In genomic region chr11:100397600-100398389, GRCm38 (mm10) we compare ENCODE assay signal across 8 mouse cellular contexts. TPM values are rescaled to one million over a fixed set of nuclear protein-coding genes. Genes with fewer than 3 reads are reported as not detected.
DNase-seq lines count a peak whose midpoint lies in the region; ATAC-seq and TF ChIP-seq lines count a peak whose summit lies in the region.

Jup (minus strand) TSS chr11:100397763.

- TF ChIP-seq CTCF in MEL (IDR thresholded peaks at IDR 0.05 in 2 of 3, conservative IDR thresholded peaks at IDR 0.05 in 1 of 3; ENCODE audit: control insufficient read depth in 1 of 3, insufficient read depth in 1 of 3, low read depth in 2 of 3, low read length in 3 of 3, poor library complexity in 1 of 3, severe bottlenecking in 1 of 3) = 0 out of 6 replicates have a peak, but pooled peaks of 1 of the 3 experiments have one; percentile 2
- no peak for TF ChIP-seq CTCF in cerebellum, adult 2 months (IDR thresholded peaks at IDR 0.05; ENCODE audit: borderline replicate concordance, insufficient read depth, low read depth, low read length)
- TF ChIP-seq CTCF in forebrain, postnatal 0 days (IDR thresholded peaks at IDR 0.05; ENCODE audit: low read depth) = no peak

- H3K9me3 ChIP-seq in MEL (replicated peaks; ENCODE audit: insufficient read depth, low read length) = no peaks in the 10 kb centered on the region
- no peaks in the 10 kb centered on the region for H3K9me3 ChIP-seq in forebrain, postnatal 0 days (ENCODE audit: low read length)
- H3K9me3 ChIP-seq in lung, embryonic 15.5 days = no peaks in the 10 kb centered on the region

- H3K4me2 ChIP-seq in forebrain, postnatal 0 days (ENCODE audit: low read depth) = peak within 1 kb of the TSS; percentile 78
- H3K4me2 ChIP-seq in lung, embryonic 15.5 days = peak within 1 kb of the TSS; percentile 68

- ATAC-seq in forebrain, postnatal 0 days = peak; percentile 99
- peak; percentile 98 for ATAC-seq in lung, embryonic 15.5 days (ENCODE audit: borderline replicate concordance, extremely low read depth, low FRiP score, low TSS enrichment)

- H3K79me2 ChIP-seq in MEL (ENCODE audit: control insufficient read depth, insufficient read depth, low read length, poor library complexity) = no peaks in the 10 kb centered on the region

- H3K27me3 ChIP-seq in MEL (ENCODE audit: control insufficient read depth in 1 of 2, insufficient read depth in 2 of 2, low read length in 2 of 2) = no peaks in the 10 kb centered on the region
- no peaks in the 10 kb centered on the region for H3K27me3 ChIP-seq in cerebellum, adult 2 months (ENCODE audit: control insufficient read depth, insufficient read depth, low read length)
- no peaks in the 10 kb centered on the region for H3K27me3 ChIP-seq in forebrain, postnatal 0 days (ENCODE audit: insufficient read depth, low read length)
- H3K27me3 ChIP-seq in lung, embryonic 15.5 days = no peaks in the 10 kb centered on the region

- peaks cover 0 to 39% of the 10 kb centered on the region in 2 experiments; a peak in 2 of 4 replicates for H3K36me3 ChIP-seq in MEL (ENCODE audit: control insufficient read depth in 1 of 2, insufficient read depth in 2 of 2, low read length in 2 of 2)
- H3K36me3 ChIP-seq in forebrain, postnatal 0 days (ENCODE audit: insufficient read depth) = no peaks in the 10 kb centered on the region
- no peaks in the 10 kb centered on the region for H3K36me3 ChIP-seq in lung, embryonic 15.5 days

- peak within 1 kb of the TSS; percentile 43 to 74 for H3K4me3 ChIP-seq in MEL (ENCODE audit: control insufficient read depth in 1 of 2, insufficient read depth in 1 of 2, low read depth in 2 of 2, low read length in 2 of 2)
- H3K4me3 ChIP-seq in cerebellum, adult 2 months (replicated peaks; ENCODE audit: insufficient read depth, low read depth, low read length) = peak within 1 kb of the TSS; percentile 83
- H3K4me3 ChIP-seq in forebrain, postnatal 0 days (ENCODE audit: low read depth, low read length) = peak within 1 kb of the TSS; percentile 82
- H3K4me3 ChIP-seq in lung, embryonic 15.5 days = peak within 1 kb of the TSS; percentile 87

- peak within 1 kb of the TSS; percentile 67 for H3K9ac ChIP-seq in MEL (ENCODE audit: control insufficient read depth, low read depth, low read length, poor library complexity, severe bottlenecking)
- peak within 1 kb of the TSS; percentile 72 for H3K9ac ChIP-seq in forebrain, postnatal 0 days
- H3K9ac ChIP-seq in lung, embryonic 15.5 days = peak within 1 kb of the TSS; percentile 83

- peak; percentile 100 for DNase-seq in MEL (ENCODE audit: low read depth, low spot score)
- peak; percentile 100 for DNase-seq in cerebellum, adult 2 months
- peak; percentile 98 for DNase-seq in forebrain, postnatal 0 days
- DNase-seq in heart, postnatal 4 days = peak; percentile 100
- peak; percentile 100 for DNase-seq in layer of hippocampus, adult 8-10 months (ENCODE audit: low spot score in 2 of 2)
- DNase-seq in ovary, adult 18-20 months (ENCODE audit: low spot score) = peak; percentile 99
- peak; percentile 98 for DNase-seq in thymus, postnatal 0 days (ENCODE audit: low spot score)

- H3K4me1 ChIP-seq in MEL (ENCODE audit: control insufficient read depth in 1 of 2, insufficient read depth in 2 of 2, low read length in 2 of 2) = peaks cover 20 to 74% of the 10 kb centered on the region in 2 experiments
- peaks cover 19% of the 10 kb centered on the region for H3K4me1 ChIP-seq in cerebellum, adult 2 months (ENCODE audit: control insufficient read depth, insufficient read depth, low read length)
- H3K4me1 ChIP-seq in forebrain, postnatal 0 days (ENCODE audit: insufficient read depth) = peaks cover 18% of the 10 kb centered on the region
- H3K4me1 ChIP-seq in lung, embryonic 15.5 days = peaks cover 71% of the 10 kb centered on the region

- peak; percentile 68 to 76; a peak in 3 of 4 replicates for TF ChIP-seq POLR2A in MEL (IDR thresholded peaks at IDR 0.05; ENCODE audit: control insufficient read depth in 1 of 2, insufficient read depth in 1 of 2, low read depth in 1 of 2, low read length in 2 of 2, poor library complexity in 1 of 2)
- peak; percentile 96 for TF ChIP-seq POLR2A in cerebellum, adult 2 months (IDR thresholded peaks at IDR 0.05; ENCODE audit: borderline replicate concordance, insufficient read depth, low read length)

- TF ChIP-seq EP300 in MEL (IDR thresholded peaks at IDR 0.05; ENCODE audit: low read depth in 1 of 2, low read length in 2 of 2) = no peak

- under 1% methylated on average over 37 of the region's 37 CpGs for WGBS in cerebellum, adult 2 months
- 1% methylated on average over 37 of the region's 37 CpGs for WGBS in forebrain, postnatal 0 days
- 2% methylated on average over 37 of the region's 37 CpGs for WGBS in lung, embryonic 15.5 days

- TF ChIP-seq RAD21 in MEL (IDR thresholded peaks at IDR 0.05; ENCODE audit: low read depth, low read length) = no peak

- H3K27ac ChIP-seq in MEL (ENCODE audit: control insufficient read depth, low read depth, low read length) = no peak within 1 kb of the TSS
- H3K27ac ChIP-seq in cerebellum, adult 2 months (ENCODE audit: insufficient read depth, low read length) = peak within 1 kb of the TSS; percentile 82
- H3K27ac ChIP-seq in forebrain, postnatal 0 days (ENCODE audit: low read depth, low read length) = peak within 1 kb of the TSS; percentile 76
- H3K27ac ChIP-seq in lung, embryonic 15.5 days = peak within 1 kb of the TSS; percentile 95

TF ChIP-seq in MEL, 35 proteins besides CTCF, POLR2A, EP300 and RAD21:
- no peak for TF ChIP-seq MAFK (IDR thresholded peaks at IDR 0.05; ENCODE audit: borderline replicate concordance, low read depth, low read length)
- peak; percentile 87 for TF ChIP-seq CHD2 (IDR thresholded peaks at IDR 0.05; ENCODE audit: low read length)
- peak; percentile 33; the same call in 1 of the 2 replicates for TF ChIP-seq ELF1 (IDR thresholded peaks at IDR 0.05; ENCODE audit: low read depth, low read length)
- TF ChIP-seq UBTF (IDR thresholded peaks at IDR 0.05; ENCODE audit: borderline replicate concordance, insufficient read depth, low read depth, low read length) = peak; percentile 89; the same call in 1 of the 2 replicates
- peak; percentile 79; the same call in 1 of the 2 replicates for TF ChIP-seq MAZ (IDR thresholded peaks at IDR 0.05; ENCODE audit: low read depth, low read length)
- peak; percentile 50; the same call in 1 of the 2 replicates for TF ChIP-seq USF1 (IDR thresholded peaks at IDR 0.05; ENCODE audit: low read depth, low read length)
- TF ChIP-seq SIN3A (IDR thresholded peaks at IDR 0.05; ENCODE audit: low read length) = peak; percentile 65
- TF ChIP-seq GATA1 (IDR thresholded peaks at IDR 0.05; ENCODE audit: low read depth, low read length) = no peak
- no peak for TF ChIP-seq SMC3 (IDR thresholded peaks at IDR 0.05; ENCODE audit: low read depth, low read length)
- TF ChIP-seq MEF2A (IDR thresholded peaks at IDR 0.05; ENCODE audit: extremely low read depth, insufficient replicate concordance, low read depth, low read length, poor library complexity, severe bottlenecking) = no peak
- TF ChIP-seq TBP (IDR thresholded peaks at IDR 0.05; ENCODE audit: low read depth, low read length) = peak; percentile 70
- TF ChIP-seq NRF1 (IDR thresholded peaks at IDR 0.05; ENCODE audit: insufficient read depth, low read depth, low read length, poor library complexity, severe bottlenecking) = 0 out of 2 replicates have a peak, but pooled peaks have one; percentile 6
- 0 out of 2 replicates have a peak, but pooled peaks have one; percentile 29 for TF ChIP-seq MAX (IDR thresholded peaks at IDR 0.05; ENCODE audit: low read length)
- TF ChIP-seq ETS1 (IDR thresholded peaks at IDR 0.05; ENCODE audit: low read depth, low read length) = no peak
- TF ChIP-seq MXI1 (IDR thresholded peaks at IDR 0.05; ENCODE audit: low read depth, low read length) = 0 out of 2 replicates have a peak, but pooled peaks have one; percentile 55
- peak; percentile 69; the same call in 1 of the 2 replicates for TF ChIP-seq HCFC1 (IDR thresholded peaks at IDR 0.05; ENCODE audit: low read depth, low read length)
- TF ChIP-seq RCOR1 (IDR thresholded peaks at IDR 0.05; ENCODE audit: low read depth, low read length) = no peak
TF ChIP-seq in MEL: peak in this region for 11.

RNA-seq across cellular contexts. Expression of gene Jup, which starts in this region (rescaled TPM):
- 1.0 and 1.4 TPM in 2 replicates for total RNA-seq in MEL (2012; rRNA removed)
- 1 to 10 TPM in 1 of 2 experiments, not detected in 1; 8.5 TPM for polyA plus RNA-seq in MEL (2012; ENCODE audit: insufficient read depth in 1 of 2, insufficient read length in 2 of 2, low read depth in 1 of 2, low replicate concordance in 2 of 2, missing spikeins in 1 of 2)
- 127 and 162 TPM in 2 replicates for polyA plus RNA-seq in cerebellum, adult 2 months (2012; rRNA removed)
- total RNA-seq in forebrain, postnatal 0 days (2014; rRNA removed) = 76.6 and 106 TPM in 2 replicates
- polyA plus RNA-seq in forebrain, postnatal 0 days (2015; fragmentation: Nextera tagmentation; extraction: Ambion mirVana) = 59.4 and 67.0 TPM in 2 replicates
- total RNA-seq in heart, postnatal 4 days (2021) = 100 to 1,000 TPM; 223 to 234 TPM
- 10 to 100 TPM; 37.5 to 40.7 (median 39.8) TPM for total RNA-seq in layer of hippocampus, adult 8-10 months (2022)
- polyA plus RNA-seq in lung, embryonic 15.5 days (2015; fragmentation: Nextera tagmentation; extraction: Ambion mirVana) = 122 and 136 TPM in 2 replicates
- polyA plus RNA-seq in thymus, postnatal 0 days (2015; fragmentation: Nextera tagmentation; extraction: Ambion mirVana) = 94.2 and 95.3 TPM in 2 replicates

Comparison
In these comparisons a context has a peak if more than half of its experiments do, and no peak if none do; other contexts are left out.
1. RNA of gene Jup (total RNA-seq): 223 to 234 TPM in heart, postnatal 4 days, 76.6 to 106 TPM in forebrain, postnatal 0 days and 37.5 to 40.7 TPM in layer of hippocampus, adult 8-10 months; 1.0 to 1.4 TPM in MEL; every median in the first group is over 10 times any median in the second.
2. Peak in every context shown above with its lines, with median percentiles within 50 percentile points of each other: DNase-seq, H3K4me3 ChIP-seq and H3K9ac ChIP-seq.